Mouse (Mus musculus) liver, postnatal 0 days (tissue): ENCODE data around the gene Myt1l. TPM values are rescaled to one million over a fixed set of nuclear protein-coding genes. Genes with fewer than 3 reads are reported as not detected.

Experiments used
- ATAC-seq: fragments of 200-750 bp; cut with Nextera tagmentation; 2 replicates; pipeline ENCODE4 v1.8.0; 2017; ENCODE audit warnings: mild to moderate bottlenecking, moderate library complexity
- DNase-seq: peaks from one replicate; pipeline ENCODE4 v3.0.0-alpha.2; 2016
- H3K27ac ChIP-seq: fragments of 300-500 bp; sonication (generic); 2 replicates; pipeline ENCODE4 v1.5.1; 2014; ENCODE audit warnings: antibody characterized with exemption, moderate library complexity, mild to moderate bottlenecking, low read depth
- H3K27me3 ChIP-seq: fragments of 300-500 bp; sonication (generic); 2 replicates; pipeline ENCODE4 v1.6.1; 2014; ENCODE audit warnings: low read length, control low read depth, mixed read lengths; ENCODE audit not compliant: insufficient read depth
- H3K36me3 ChIP-seq: fragments of 300-500 bp; sonication (generic); replicated peaks from 2 replicates; pipeline ENCODE4 v1.6.1; 2014; ENCODE audit warnings: mild to moderate bottlenecking, control low read depth, low read length, moderate library complexity, mixed read lengths; ENCODE audit not compliant: insufficient read depth
- H3K4me1 ChIP-seq: fragments of 300-500 bp; sonication (generic); 2 replicates; pipeline ENCODE4 v1.6.1; 2014; ENCODE audit warnings: antibody characterized with exemption, mild to moderate bottlenecking, control low read depth; ENCODE audit not compliant: insufficient read depth
- H3K4me2 ChIP-seq: fragments of 300-500 bp; sonication (generic); 2 replicates; pipeline ENCODE4 v1.6.1; 2014; ENCODE audit warnings: low read depth, mild to moderate bottlenecking, low read length, moderate library complexity, mixed read lengths
- H3K4me3 ChIP-seq: fragments of 300-500 bp; sonication (generic); 2 replicates; pipeline ENCODE4 v1.5.1; 2014; ENCODE audit warnings: low read depth, low read length
- H3K9ac ChIP-seq: fragments of 300-500 bp; sonication (generic); replicated peaks from 2 replicates; pipeline ENCODE4 v1.6.1; 2014; ENCODE audit warnings: mild to moderate bottlenecking, moderate library complexity
- H3K9me3 ChIP-seq: fragments of 300-500 bp; sonication (generic); 2 replicates; pipeline ENCODE4 v1.6.1; 2016; ENCODE audit warnings: mild to moderate bottlenecking, control low read depth, low read length, mixed read lengths
- CTCF ChIP-seq: sonication (generic); IDR thresholded peaks from 2 replicates; pipeline ENCODE4 v1.5.1; 2016; ENCODE audit warnings: antibody characterized with exemption, low read depth
- EP300 ChIP-seq: IDR thresholded peaks from 2 replicates; pipeline ENCODE4 v1.6.1; 2016; ENCODE audit warnings: antibody characterized with exemption, low read depth, mild to moderate bottlenecking
- WGBS: fragments of 180-500 bp; shearing (Covaris S2); extraction: QIAGEN DNeasy Blood & Tissue Kit; methylation state at CpG from one replicate; pipeline ENCODE4 v1.1.7; 2014; ENCODE audit not compliant: insufficient replicate concordance; 5-methylcytosine and 5-hydroxymethylcytosine counted together
- polyA plus RNA-seq: library from polyadenylated mRNA; unstranded; fragments of >200 nt; fragmentation: Nextera tagmentation; extraction: Ambion mirVana; gene quantifications from 2 replicates; pipeline ENCODE4 v1.2.1, GENCODE M21; 2015

Gene Myt1l
- polyA plus RNA-seq, 1 experiment from 2014 or later, result not detected

- H3K4me1 ChIP-seq, result no peaks in the 10 kb centered on the region
- H3K36me3 ChIP-seq, result no peaks in the 10 kb centered on the region
- peaks cover 19% of the 10 kb centered on the region for H3K27me3 ChIP-seq
- H3K9ac ChIP-seq, result no peak overlapping the region
- WGBS, result 66% methylated on average over 5 of the region's 5 CpGs
- no peak for DNase-seq
- H3K4me2 ChIP-seq, result no peak overlapping the region
- no peak overlapping the region for H3K4me3 ChIP-seq
- H3K9me3 ChIP-seq, result no peaks in the 10 kb centered on the region
- no peak for ATAC-seq
- TF ChIP-seq EP300, result no peak
- TF ChIP-seq CTCF, result no peak
- no peak overlapping the region for H3K27ac ChIP-seq
Measured at GRCm38 (mm10) chr12:29884376-29884775, 356.2 kb downstream of the Myt1l start.

GRCm38 (mm10) chr12:29894669-29895068, 366.5 kb downstream of the Myt1l start:
- H3K27ac ChIP-seq, result no peak overlapping the region
- H3K4me1 ChIP-seq, result no peaks in the 10 kb centered on the region
- H3K9me3 ChIP-seq, result no peaks in the 10 kb centered on the region
- H3K4me3 ChIP-seq, result no peak overlapping the region
- no peak overlapping the region for H3K4me2 ChIP-seq
- ATAC-seq (no peak), DNase-seq (peak; percentile 23)
- H3K9ac ChIP-seq, result no peak overlapping the region
- TF ChIP-seq EP300 (no peak), CTCF (peak; percentile 71)
- peaks cover 27% of the 10 kb centered on the region for H3K27me3 ChIP-seq
- no peaks in the 10 kb centered on the region for H3K36me3 ChIP-seq
- WGBS, result 16% methylated on average over 3 of the region's 3 CpGs

- DNase-seq, result no peak
- Histone ChIP-seq H3K4me2 (no peak overlapping the region), H3K36me3 (no peaks in the 10 kb centered on the region), H3K27ac (no peak overlapping the region), H3K4me3 (no peak overlapping the region), H3K4me1 (no peaks in the 10 kb centered on the region), H3K27me3 (peaks cover 16% of the 10 kb centered on the region; the same call in 1 of the 2 replicates), H3K9me3 (no peaks in the 10 kb centered on the region), H3K9ac (no peak overlapping the region)
- TF ChIP-seq CTCF (no peak), EP300 (no peak)
- WGBS, result 76% methylated on average over 3 of the region's 3 CpGs
- no peak for ATAC-seq
Measured at GRCm38 (mm10) chr12:29897533-29898085, 369.4 kb downstream of the Myt1l start.

- H3K4me2 ChIP-seq, result no peak overlapping the region
- no peak for DNase-seq
- WGBS, result 57% methylated on average over 4 of the region's 4 CpGs
Measured at GRCm38 (mm10) chr12:29904101-29904874, 376.1 kb downstream of the Myt1l start.

GRCm38 (mm10) chr12:29907056-29907455, 378.9 kb downstream of the Myt1l start:
- 29% methylated on average over 2 of the region's 2 CpGs for WGBS
- H3K36me3 ChIP-seq, result no peaks in the 10 kb centered on the region
- H3K4me1 ChIP-seq, result no peaks in the 10 kb centered on the region
- ATAC-seq, result no peak
- H3K27ac ChIP-seq, result no peak overlapping the region
- H3K9ac ChIP-seq, result no peak overlapping the region
- no peaks in the 10 kb centered on the region for H3K9me3 ChIP-seq
- TF ChIP-seq CTCF (peak; percentile 63), EP300 (no peak)
- H3K4me2 ChIP-seq, result no peak overlapping the region
- 0 out of 2 replicates have a peak, but pooled peaks cover 3% of the 10 kb centered on the region for H3K27me3 ChIP-seq
- H3K4me3 ChIP-seq, result no peak overlapping the region
- DNase-seq, result peak; percentile 17

More at GRCm38 (mm10) chr12:29904101-29904874, 376.1 kb downstream of the Myt1l start:
- no peaks in the 10 kb centered on the region for H3K36me3 ChIP-seq
- H3K27me3 ChIP-seq, result 0 out of 2 replicates have a peak, but pooled peaks cover 7% of the 10 kb centered on the region
- no peak for ATAC-seq
- no peak overlapping the region for H3K27ac ChIP-seq
- H3K9me3 ChIP-seq, result no peaks in the 10 kb centered on the region
- H3K4me3 ChIP-seq, result no peak overlapping the region
- H3K4me1 ChIP-seq, result no peaks in the 10 kb centered on the region
- TF ChIP-seq CTCF, result no peak
- TF ChIP-seq EP300, result no peak
- no peak overlapping the region for H3K9ac ChIP-seq

- DNase-seq, result no peak
- no peaks in the 10 kb centered on the region for H3K9me3 ChIP-seq
- ATAC-seq, result no peak
- H3K4me1 ChIP-seq, result no peaks in the 10 kb centered on the region
- no peak overlapping the region for H3K27ac ChIP-seq
- WGBS, result 62% methylated on average over 3 of the region's 3 CpGs
- H3K36me3 ChIP-seq, result no peaks in the 10 kb centered on the region
- H3K27me3 ChIP-seq, result no peaks in the 10 kb centered on the region
- no peak overlapping the region for H3K4me3 ChIP-seq
- TF ChIP-seq CTCF, result no peak
- no peak for TF ChIP-seq EP300
- H3K9ac ChIP-seq, result no peak overlapping the region
- no peak overlapping the region for H3K4me2 ChIP-seq
Measured at GRCm38 (mm10) chr12:29916139-29916538, 388.0 kb downstream of the Myt1l start.
